Mouse (Mus musculus) heart, postnatal 0 days (tissue): ENCODE measurements around the gene Praf2.
A peak's percentile ranks its signal among the peaks of the same experiment; 100 is the strongest.

Experiments
- CTCF ChIP-seq: IDR thresholded peaks from 2 replicates; pipeline ENCODE4 v1.5.1; 2016; ENCODE audit warnings: antibody characterized with exemption, control low read depth, low read depth
- EP300 ChIP-seq: IDR thresholded peaks from 2 replicates; pipeline ENCODE4 v1.6.1; 2016; ENCODE audit warnings: antibody characterized with exemption, low read depth

GRCm38 (mm10) chrX:7733571-7734156, 5.4 kb downstream of the Praf2 start:
- TF ChIP-seq CTCF (peak; percentile 46), EP300 (no peak)
